Mouse (Mus musculus): Measurements from ENCODE around the gene Apoa2. TPM values are rescaled to one million over a fixed set of nuclear protein-coding genes. Genes with fewer than 3 reads are reported as not detected.
"Not testable (repeated sequence)": the region's sequence is repeated elsewhere in the genome, so short reads cannot be mapped to it uniquely, and the experiment has no call there.

Apoa2 gene
- polyA plus RNA-seq, 1 experiment from 2014 or later, result 6.5 TPM

GRCm38 (mm10) chr1:171241952-171242351 lies 17.1 kb downstream of the Apoa2 start:
- not testable (repeated sequence) for H3K27ac ChIP-seq (ENCODE audit: low read depth, low read length); ATAC-seq; H3K27me3 ChIP-seq (replicated peaks; ENCODE audit: control insufficient read depth, insufficient read depth, low read length); H3K4me2 ChIP-seq (ENCODE audit: low read length); H3K9me3 ChIP-seq (ENCODE audit: control insufficient read depth, low read length); H3K4me3 ChIP-seq (ENCODE audit: low read length); H3K4me1 ChIP-seq (ENCODE audit: control insufficient read depth, insufficient read depth, low read depth, low read length); H3K9ac ChIP-seq (ENCODE audit: low read depth, low read length)
- 84% methylated on average over 12 of the region's 12 CpGs for WGBS
- H3K36me3 ChIP-seq (ENCODE audit: control insufficient read depth, insufficient read depth, low read length), result peaks cover 41% of the 10 kb centered on the region

DNA sequence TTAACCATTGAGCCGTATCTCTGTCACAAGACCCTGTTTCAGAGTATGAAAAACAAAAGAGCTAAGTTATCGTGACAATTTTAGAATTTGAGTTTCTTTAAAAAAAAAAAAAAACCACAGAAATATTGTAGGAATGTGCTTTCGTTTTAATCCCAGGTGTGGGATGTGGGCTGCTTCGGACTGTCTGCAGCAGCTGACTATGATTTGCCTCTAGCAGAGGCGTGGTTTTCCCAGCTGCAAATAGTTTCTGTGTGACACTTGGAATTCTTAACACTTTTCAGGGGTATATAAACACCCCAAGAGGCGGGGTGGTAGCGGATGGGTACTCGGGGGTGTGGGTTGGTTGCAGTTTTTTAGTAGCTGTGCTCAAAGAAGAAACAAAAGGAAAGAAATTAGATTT lies 20.5 kb downstream of the Apoa2 start:
- 93% methylated on average over 8 of the region's 8 CpGs for WGBS
- Histone ChIP-seq H3K27ac (ENCODE audit: low read depth, low read length) (no peak overlapping the region), H3K36me3 (ENCODE audit: control insufficient read depth, insufficient read depth, low read length) (peaks cover 13% of the 10 kb centered on the region), H3K9ac (ENCODE audit: low read depth, low read length) (no peak overlapping the region), H3K9me3 (ENCODE audit: control insufficient read depth, low read length) (no peaks in the 10 kb centered on the region), H3K4me3 (ENCODE audit: low read length) (no peak overlapping the region), H3K27me3 (replicated peaks; ENCODE audit: control insufficient read depth, insufficient read depth, low read length) (no peaks in the 10 kb centered on the region), H3K4me2 (ENCODE audit: low read length) (no peak overlapping the region), H3K4me1 (ENCODE audit: control insufficient read depth, insufficient read depth, low read depth, low read length) (peaks cover 17% of the 10 kb centered on the region)
- ATAC-seq, result no peak

- Histone ChIP-seq H3K4me1 (ENCODE audit: control insufficient read depth, insufficient read depth, low read depth, low read length) (peaks cover 32% of the 10 kb centered on the region), H3K27ac (ENCODE audit: low read depth, low read length) (peak overlapping the region; percentile 77), H3K4me3 (ENCODE audit: low read length) (peak overlapping the region; percentile 72), H3K4me2 (ENCODE audit: low read length) (peak overlapping the region; percentile 73), H3K9me3 (ENCODE audit: control insufficient read depth, low read length) (no peaks in the 10 kb centered on the region), H3K36me3 (ENCODE audit: control insufficient read depth, insufficient read depth, low read length) (peaks cover 5% of the 10 kb centered on the region; the same call in 1 of the 2 replicates), H3K9ac (ENCODE audit: low read depth, low read length) (peak overlapping the region; percentile 93), H3K27me3 (replicated peaks; ENCODE audit: control insufficient read depth, insufficient read depth, low read length) (no peaks in the 10 kb centered on the region)
- under 1% methylated on average over 41 of the region's 41 CpGs for WGBS
- ATAC-seq, result peak; percentile 95
Measured at GRCm38 (mm10) chr1:171246709-171247452, 22.0 kb downstream of the Apoa2 start.

DNA sequence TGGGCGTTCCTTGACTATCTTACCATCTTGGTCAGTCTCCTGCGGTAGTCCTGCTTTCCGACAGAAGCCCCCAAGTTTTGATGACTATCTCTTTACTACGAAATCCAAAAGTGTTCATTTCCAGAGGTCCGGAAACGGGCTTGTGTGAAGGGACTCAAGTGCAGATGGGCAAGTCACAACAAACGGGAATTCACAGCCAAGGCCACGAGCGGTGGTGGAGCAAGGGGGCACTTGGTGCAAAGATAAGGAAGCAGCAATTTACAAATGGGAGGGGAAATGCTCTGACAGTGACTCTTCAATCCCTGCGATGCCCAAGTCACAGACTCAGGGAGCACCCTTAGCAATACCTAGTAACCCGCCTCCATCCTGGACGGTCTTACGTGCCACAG lies 22.6 kb downstream of the Apoa2 start:
- H3K4me3 ChIP-seq (ENCODE audit: low read length), result peak overlapping the region; percentile 72
- H3K36me3 ChIP-seq (ENCODE audit: control insufficient read depth, insufficient read depth, low read length), result peaks cover 4% of the 10 kb centered on the region; the same call in 1 of the 2 replicates
- H3K4me2 ChIP-seq (ENCODE audit: low read length), result peak overlapping the region; percentile 66
- H3K27ac ChIP-seq (ENCODE audit: low read depth, low read length), result peak overlapping the region; percentile 72
- WGBS, result 13% methylated on average over 13 of the region's 13 CpGs
- ATAC-seq, result peak; percentile 3
- peak overlapping the region; percentile 64 for H3K9ac ChIP-seq (ENCODE audit: low read depth, low read length)
- no peaks in the 10 kb centered on the region for H3K27me3 ChIP-seq (replicated peaks; ENCODE audit: control insufficient read depth, insufficient read depth, low read length)
- peaks cover 36% of the 10 kb centered on the region for H3K4me1 ChIP-seq (ENCODE audit: control insufficient read depth, insufficient read depth, low read depth, low read length)
- no peaks in the 10 kb centered on the region for H3K9me3 ChIP-seq (ENCODE audit: control insufficient read depth, low read length)

DNA sequence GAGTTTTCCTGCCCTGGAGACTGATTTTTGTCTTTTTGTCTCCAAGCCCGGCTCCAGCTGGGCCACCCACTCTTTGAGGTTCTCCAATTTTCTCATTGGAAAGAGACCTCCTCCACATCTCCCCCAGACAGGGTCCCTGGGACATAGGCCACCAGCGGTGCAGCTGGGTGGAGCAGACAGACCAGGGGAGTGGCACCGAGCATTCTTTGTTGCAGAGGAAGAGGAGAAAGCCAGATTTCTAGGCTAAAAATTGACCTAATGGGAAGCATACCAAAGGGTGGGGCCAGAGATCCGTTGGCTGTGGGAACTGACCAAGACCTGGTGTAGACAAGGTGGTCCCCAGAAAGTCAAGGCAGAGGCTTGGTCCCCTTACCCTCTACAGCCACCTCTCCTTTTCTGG lies 23.1 kb downstream of the Apoa2 start:
- no peaks in the 10 kb centered on the region for H3K9me3 ChIP-seq (ENCODE audit: control insufficient read depth, low read length)
- no peaks in the 10 kb centered on the region for H3K27me3 ChIP-seq (replicated peaks; ENCODE audit: control insufficient read depth, insufficient read depth, low read length)
- no peak overlapping the region for H3K27ac ChIP-seq (ENCODE audit: low read depth, low read length)
- H3K4me1 ChIP-seq (ENCODE audit: control insufficient read depth, insufficient read depth, low read depth, low read length), result peaks cover 39% of the 10 kb centered on the region
- H3K4me2 ChIP-seq (ENCODE audit: low read length), result peak overlapping the region; percentile 66
- H3K4me3 ChIP-seq (ENCODE audit: low read length), result no peak overlapping the region
- 30% methylated on average over 4 of the region's 4 CpGs for WGBS
- no peak overlapping the region; the same call in 1 of the 2 replicates for H3K9ac ChIP-seq (ENCODE audit: low read depth, low read length)
- ATAC-seq, result no peak
- H3K36me3 ChIP-seq (ENCODE audit: control insufficient read depth, insufficient read depth, low read length), result no peaks in the 10 kb centered on the region

DNA sequence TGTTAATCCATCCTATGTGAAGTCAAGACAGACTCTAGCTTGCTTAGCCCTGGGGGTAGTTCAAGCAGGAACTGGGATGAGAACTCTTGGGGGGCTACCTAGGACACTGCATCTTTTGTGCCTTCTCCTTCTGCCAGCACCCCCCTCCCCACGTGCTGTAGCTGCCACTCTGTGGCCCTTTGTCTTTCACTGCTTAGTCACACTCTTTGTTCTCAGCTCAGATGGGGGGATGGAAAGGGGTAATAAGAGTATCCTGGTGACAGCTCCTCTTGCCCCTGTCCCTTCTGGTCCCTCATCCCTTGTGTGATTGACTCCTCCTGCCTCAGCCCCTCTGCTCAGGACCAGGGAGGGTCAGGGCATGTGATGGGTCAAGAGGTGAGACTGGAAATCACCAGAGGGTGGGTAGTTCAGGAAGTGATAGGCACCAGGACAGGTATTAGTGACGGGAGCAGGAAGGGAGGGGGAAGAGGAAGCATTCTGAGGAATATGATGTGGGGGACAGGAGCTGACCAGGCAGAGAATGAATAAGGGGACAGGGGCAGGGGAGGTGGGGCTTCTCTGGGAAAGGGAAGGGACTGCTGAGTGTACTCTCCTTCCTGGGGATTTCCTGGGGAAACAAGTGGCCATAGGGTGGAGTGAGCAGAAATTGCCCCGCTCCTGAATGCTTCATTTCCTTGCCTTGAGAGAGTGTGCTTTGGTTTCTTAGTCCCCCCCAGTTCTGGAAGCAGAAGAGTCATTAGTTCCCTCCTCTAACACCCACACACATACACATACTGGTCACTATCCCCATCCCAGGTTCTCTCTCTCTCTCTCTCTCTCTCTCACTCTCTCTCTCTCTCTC lies 23.8 kb downstream of the Apoa2 start:
- Histone ChIP-seq H3K4me1 (ENCODE audit: control insufficient read depth, insufficient read depth, low read depth, low read length) (peaks cover 39% of the 10 kb centered on the region), H3K9ac (ENCODE audit: low read depth, low read length) (no peak overlapping the region), H3K9me3 (ENCODE audit: control insufficient read depth, low read length) (no peaks in the 10 kb centered on the region), H3K36me3 (ENCODE audit: control insufficient read depth, insufficient read depth, low read length) (no peaks in the 10 kb centered on the region), H3K27me3 (replicated peaks; ENCODE audit: control insufficient read depth, insufficient read depth, low read length) (no peaks in the 10 kb centered on the region), H3K27ac (ENCODE audit: low read depth, low read length) (no peak overlapping the region; the same call in 1 of the 2 replicates), H3K4me3 (ENCODE audit: low read length) (no peak overlapping the region), H3K4me2 (ENCODE audit: low read length) (no peak overlapping the region)
- WGBS, result 36% methylated on average over 3 of the region's 3 CpGs
- no peak for ATAC-seq

GRCm38 (mm10) chr1:171249913-171250600 lies 25.2 kb downstream of the Apoa2 start, which contains the start of gene Adamts4:
Gene Adamts4 (plus strand): TSS chr1:171250421.
- no peak for ATAC-seq
- peak within 1 kb of the TSS; percentile 37 for H3K4me3 ChIP-seq (ENCODE audit: low read length)
- 11% methylated on average over 5 of the region's 5 CpGs for WGBS
- H3K4me2 ChIP-seq (ENCODE audit: low read length), result peak within 1 kb of the TSS; percentile 59
- H3K27ac ChIP-seq (ENCODE audit: low read depth, low read length), result peak within 1 kb of the TSS; percentile 64
- no peaks in the 10 kb centered on the region for H3K9me3 ChIP-seq (ENCODE audit: control insufficient read depth, low read length)
- H3K36me3 ChIP-seq (ENCODE audit: control insufficient read depth, insufficient read depth, low read length), result no peaks in the 10 kb centered on the region
- no peaks in the 10 kb centered on the region for H3K27me3 ChIP-seq (replicated peaks; ENCODE audit: control insufficient read depth, insufficient read depth, low read length)
- peak within 1 kb of the TSS; percentile 55 for H3K9ac ChIP-seq (ENCODE audit: low read depth, low read length)
- peaks cover 39% of the 10 kb centered on the region for H3K4me1 ChIP-seq (ENCODE audit: control insufficient read depth, insufficient read depth, low read depth, low read length)

GRCm38 (mm10) chr1:171250680-171251593 lies 26.1 kb downstream of the Apoa2 start, which contains the start of gene Ndufs2:
Gene Ndufs2 (minus strand): TSS chr1:171251388.
- H3K27me3 ChIP-seq (replicated peaks; ENCODE audit: control insufficient read depth, insufficient read depth, low read length), result no peaks in the 10 kb centered on the region
- H3K4me1 ChIP-seq (ENCODE audit: control insufficient read depth, insufficient read depth, low read depth, low read length), result peaks cover 35% of the 10 kb centered on the region
- WGBS, result 7% methylated on average over 24 of the region's 26 CpGs
- peak; percentile 1; the same call in 1 of the 2 replicates for ATAC-seq
- peak within 1 kb of the TSS; percentile 59 for H3K4me2 ChIP-seq (ENCODE audit: low read length)
- H3K36me3 ChIP-seq (ENCODE audit: control insufficient read depth, insufficient read depth, low read length), result no peaks in the 10 kb centered on the region
- peak within 1 kb of the TSS; percentile 37 for H3K4me3 ChIP-seq (ENCODE audit: low read length)
- H3K9me3 ChIP-seq (ENCODE audit: control insufficient read depth, low read length), result no peaks in the 10 kb centered on the region
- peak within 1 kb of the TSS; percentile 57 for H3K9ac ChIP-seq (ENCODE audit: low read depth, low read length)
- H3K27ac ChIP-seq (ENCODE audit: low read depth, low read length), result peak within 1 kb of the TSS; percentile 70

Measured in hindbrain, embryonic 16.5 days (tissue).